Mouse (Mus musculus): Measurements from ENCODE around the gene Flvcr1. TPM values are rescaled to one million over a fixed set of nuclear protein-coding genes. Genes with fewer than 3 reads are reported as not detected.
"Not testable (repeated sequence)": the region's sequence is repeated elsewhere in the genome, so short reads cannot be mapped to it uniquely, and the experiment has no call there.

Flvcr1 gene
- polyA plus RNA-seq, 1 experiment from 2014 or later: 6.4 TPM

DNA sequence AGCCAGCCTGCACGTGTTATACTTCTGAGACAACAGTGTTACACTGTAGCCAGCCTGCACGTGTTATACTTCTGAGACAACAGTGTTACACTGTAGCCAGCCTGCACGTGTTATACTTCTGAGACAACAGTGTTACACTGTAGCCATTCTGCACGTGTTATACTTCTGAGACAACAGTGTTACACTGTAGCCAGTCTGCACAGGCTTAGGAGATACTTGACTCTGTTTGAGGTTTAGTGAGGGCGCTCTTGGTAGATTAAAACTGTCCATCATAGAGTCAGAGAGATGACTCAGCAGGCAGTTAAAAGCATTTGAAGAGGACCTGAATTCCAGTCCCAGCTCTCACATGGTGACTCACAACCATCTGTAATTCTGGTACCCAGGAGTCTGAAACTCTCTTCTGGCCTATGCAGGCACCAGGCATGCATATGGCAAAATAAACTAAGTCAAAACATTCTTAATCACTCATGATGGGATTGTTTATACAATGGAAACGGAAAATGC, 5.0 kb upstream of the Flvcr1 start:
- peaks cover 16% of the 10 kb centered on the region for H3K4me1 ChIP-seq (replicated peaks)
- H3K36me3 ChIP-seq; DNase-seq (ENCODE audit: low spot score); H3K27me3 ChIP-seq (ENCODE audit: insufficient read depth, poor library complexity, severe bottlenecking); H3K4me3 ChIP-seq; H3K9me3 ChIP-seq; H3K27ac ChIP-seq: not testable (repeated sequence)
- WGBS: 82% methylated on average over 6 of the region's 6 CpGs

DNA sequence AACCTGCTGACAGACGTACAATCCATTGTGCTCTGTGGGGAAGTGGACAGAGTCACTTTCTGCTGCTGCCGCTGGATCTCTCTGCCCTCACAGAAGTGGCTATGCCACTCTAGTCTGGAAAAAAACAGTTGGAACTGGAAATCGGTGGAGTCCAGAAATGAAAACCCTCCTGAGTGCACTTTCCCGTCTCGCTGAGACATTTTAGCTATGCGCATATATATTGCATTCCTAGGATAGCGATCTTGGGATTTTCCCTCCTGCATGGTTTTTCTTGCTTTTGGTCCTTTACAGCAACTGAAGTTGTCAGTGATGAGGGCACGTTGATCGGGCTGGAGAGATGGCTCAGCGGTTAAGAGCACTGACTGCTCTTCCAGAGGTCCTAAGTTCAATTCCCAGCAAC, 4.2 kb upstream of the Flvcr1 start:
- no peak for DNase-seq (ENCODE audit: low spot score)
- Histone ChIP-seq H3K4me1 (replicated peaks) (peaks cover 20% of the 10 kb centered on the region), H3K4me3 (no peak overlapping the region), H3K36me3 (no peaks in the 10 kb centered on the region), H3K27ac (no peak overlapping the region), H3K9me3 (no peaks in the 10 kb centered on the region), H3K27me3 (ENCODE audit: insufficient read depth, poor library complexity, severe bottlenecking) (no peaks in the 10 kb centered on the region)
- 73% methylated on average over 10 of the region's 10 CpGs for WGBS

DNA sequence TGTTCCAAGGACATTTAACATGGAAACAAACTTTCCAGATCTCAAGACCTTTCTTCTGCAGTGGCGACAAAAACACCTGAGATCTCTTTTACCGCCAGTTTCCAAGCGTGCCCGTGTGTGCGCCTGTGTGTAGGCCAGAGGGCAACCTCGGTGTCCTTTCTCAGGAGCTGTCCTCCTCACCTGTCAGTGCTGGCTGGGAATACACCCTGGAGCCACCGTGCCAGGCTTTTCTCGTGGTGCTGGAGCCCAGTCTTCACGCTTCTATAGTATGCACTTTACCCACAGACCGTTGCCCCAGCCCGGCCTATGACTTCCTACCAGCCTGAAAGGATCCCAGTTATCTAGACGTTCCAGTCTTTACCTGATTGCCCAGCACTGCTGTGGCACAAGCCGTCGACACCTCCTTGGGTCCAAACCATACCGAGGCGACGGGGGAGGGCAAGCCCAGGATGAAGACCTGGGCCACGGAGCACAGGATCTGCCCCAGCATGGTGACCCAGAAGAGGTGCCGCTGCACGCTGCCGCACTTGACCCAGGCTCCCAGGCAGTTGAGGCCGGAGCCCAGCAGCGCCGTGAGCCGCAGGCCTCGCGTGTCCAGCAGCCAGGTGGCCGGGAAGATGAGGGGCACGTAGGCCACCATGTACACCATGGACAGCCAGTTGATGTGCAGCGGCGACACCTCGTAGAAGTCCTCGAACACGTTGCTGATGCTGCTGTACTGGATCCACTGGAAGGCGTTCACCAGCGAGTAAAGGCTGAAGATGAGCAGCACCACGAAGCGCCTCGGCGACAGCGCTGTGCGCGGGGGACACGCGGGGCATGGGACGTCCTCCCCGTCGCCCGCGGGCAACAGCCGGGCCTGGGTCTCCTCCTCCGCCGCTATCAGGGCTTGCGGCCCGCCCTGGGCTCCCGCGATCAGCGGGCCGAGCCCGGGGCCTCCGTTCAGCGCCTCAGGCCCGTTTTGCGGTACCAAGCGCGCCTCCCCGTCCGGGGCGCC, 644 bp downstream of the Flvcr1 start:
- peak overlapping the region; percentile 71 for H3K4me3 ChIP-seq
- H3K27ac ChIP-seq: peak overlapping the region; percentile 93
- no peaks in the 10 kb centered on the region for H3K27me3 ChIP-seq (ENCODE audit: insufficient read depth, poor library complexity, severe bottlenecking)
- peaks cover 10% of the 10 kb centered on the region for H3K36me3 ChIP-seq
- WGBS: 2% methylated on average over 69 of the region's 69 CpGs
- H3K9me3 ChIP-seq: no peaks in the 10 kb centered on the region
- peaks cover 31% of the 10 kb centered on the region for H3K4me1 ChIP-seq (replicated peaks)
- no peak for DNase-seq (ENCODE audit: low spot score)

DNA sequence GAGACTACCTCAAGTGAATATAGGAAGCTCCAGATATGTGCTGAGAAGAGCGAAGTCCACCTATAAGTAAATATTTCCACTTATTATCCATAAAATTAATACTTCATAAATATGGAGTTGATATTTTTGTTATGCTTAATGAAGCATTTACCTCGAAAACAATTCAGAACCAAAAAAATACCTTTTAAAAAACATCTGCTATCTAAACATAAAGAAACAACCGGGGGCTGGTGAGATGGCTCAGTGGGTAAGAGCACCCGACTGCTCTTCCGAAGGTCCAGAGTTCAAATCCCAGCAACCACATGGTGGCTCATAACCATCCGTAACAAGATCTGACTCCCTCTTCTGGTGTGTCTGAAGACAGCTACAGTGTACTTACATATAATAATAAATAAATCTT, 2.2 kb downstream of the Flvcr1 start:
- H3K4me1 ChIP-seq (replicated peaks): peaks cover 31% of the 10 kb centered on the region
- peaks cover 14% of the 10 kb centered on the region for H3K36me3 ChIP-seq
- not testable (repeated sequence) for H3K27ac ChIP-seq; DNase-seq (ENCODE audit: low spot score); H3K27me3 ChIP-seq (ENCODE audit: insufficient read depth, poor library complexity, severe bottlenecking); H3K4me3 ChIP-seq; H3K9me3 ChIP-seq
- WGBS: 96% methylated on average over 6 of the region's 6 CpGs

DNA sequence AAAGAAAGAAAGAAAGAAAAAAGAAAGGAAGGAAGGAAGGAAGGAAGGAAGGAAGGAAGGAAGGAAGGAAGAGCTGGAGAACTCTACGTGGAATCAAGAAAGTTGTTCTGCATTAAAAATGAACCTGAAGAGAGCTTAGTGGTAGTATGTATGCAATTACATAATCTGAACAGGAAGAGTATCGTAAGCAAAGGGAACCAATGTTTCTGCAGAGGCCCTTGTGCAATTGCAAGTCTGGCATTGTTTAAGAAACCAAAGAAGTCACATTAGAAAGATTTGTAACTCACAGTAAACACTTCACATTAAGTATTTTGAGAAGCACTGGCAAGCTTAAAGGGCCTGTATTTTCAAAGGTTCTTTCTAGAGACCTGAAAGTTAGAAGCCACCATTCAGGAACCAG, 2.8 kb downstream of the Flvcr1 start:
- H3K36me3 ChIP-seq: peaks cover 14% of the 10 kb centered on the region
- no peaks in the 10 kb centered on the region for H3K9me3 ChIP-seq
- WGBS: 93% methylated on average over 2 of the region's 2 CpGs
- no peak overlapping the region for H3K27ac ChIP-seq
- H3K4me1 ChIP-seq (replicated peaks): peaks cover 31% of the 10 kb centered on the region
- H3K4me3 ChIP-seq: no peak overlapping the region
- no peak for DNase-seq (ENCODE audit: low spot score)
- no peaks in the 10 kb centered on the region for H3K27me3 ChIP-seq (ENCODE audit: insufficient read depth, poor library complexity, severe bottlenecking)

DNA sequence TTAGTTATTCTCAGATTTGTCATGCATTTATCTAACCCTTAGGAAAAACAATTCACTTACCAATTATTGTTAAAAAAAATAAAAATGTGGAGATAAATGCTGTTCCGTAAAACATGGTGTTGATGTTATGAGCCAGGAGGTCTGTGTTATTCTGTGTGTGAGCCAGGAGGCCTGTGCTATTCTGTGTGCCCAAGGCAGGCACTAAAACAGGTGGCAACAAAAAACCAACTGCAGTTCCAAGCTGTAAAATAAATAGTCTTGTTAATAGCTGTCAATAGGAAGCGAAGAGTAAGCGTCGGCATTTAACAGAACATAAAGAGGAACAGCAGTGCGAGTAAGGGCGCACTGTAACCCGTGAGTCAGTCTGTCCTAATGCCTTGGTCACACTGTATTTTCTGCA, 4.9 kb downstream of the Flvcr1 start:
- Histone ChIP-seq H3K4me3 (no peak overlapping the region), H3K36me3 (peaks cover 14% of the 10 kb centered on the region), H3K4me1 (replicated peaks) (peaks cover 18% of the 10 kb centered on the region), H3K27ac (no peak overlapping the region), H3K9me3 (no peaks in the 10 kb centered on the region), H3K27me3 (ENCODE audit: insufficient read depth, poor library complexity, severe bottlenecking) (no peaks in the 10 kb centered on the region)
- no peak for DNase-seq (ENCODE audit: low spot score)
- 92% methylated on average over 7 of the region's 7 CpGs for WGBS

DNA sequence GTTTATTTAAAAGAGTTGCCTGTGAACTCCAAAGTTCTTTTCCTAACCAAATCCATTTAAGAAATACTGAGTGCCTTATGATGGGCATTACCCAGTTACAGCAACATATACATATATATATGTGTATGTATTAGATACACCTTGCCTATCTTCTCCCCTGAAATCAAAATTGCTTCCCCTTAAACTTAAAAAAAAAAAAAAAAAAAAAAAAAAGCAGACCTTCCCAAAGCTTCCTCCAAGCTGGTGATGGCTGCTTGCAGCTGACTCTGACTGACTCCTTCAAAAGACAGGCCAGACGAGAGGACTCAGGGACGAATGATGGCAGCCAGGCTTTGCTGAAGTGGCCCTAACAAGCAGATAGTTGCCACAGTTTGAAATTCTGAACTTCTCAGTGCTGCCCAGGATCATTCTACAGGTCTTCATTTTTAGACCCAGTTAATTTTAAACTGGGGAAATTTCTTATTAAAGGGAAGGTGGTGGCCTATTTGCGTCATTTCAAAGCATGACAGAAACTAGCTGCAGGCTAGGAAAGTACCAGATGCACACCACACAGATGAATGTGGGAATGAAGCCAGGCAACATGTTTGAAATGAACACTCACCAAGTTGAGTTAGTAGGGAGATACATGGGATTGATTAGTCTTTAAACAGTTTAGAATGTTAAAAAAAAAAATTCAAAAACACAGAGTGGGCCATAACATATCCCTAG, 5.6 kb downstream of the Flvcr1 start:
- no peak for DNase-seq (ENCODE audit: low spot score)

DNA sequence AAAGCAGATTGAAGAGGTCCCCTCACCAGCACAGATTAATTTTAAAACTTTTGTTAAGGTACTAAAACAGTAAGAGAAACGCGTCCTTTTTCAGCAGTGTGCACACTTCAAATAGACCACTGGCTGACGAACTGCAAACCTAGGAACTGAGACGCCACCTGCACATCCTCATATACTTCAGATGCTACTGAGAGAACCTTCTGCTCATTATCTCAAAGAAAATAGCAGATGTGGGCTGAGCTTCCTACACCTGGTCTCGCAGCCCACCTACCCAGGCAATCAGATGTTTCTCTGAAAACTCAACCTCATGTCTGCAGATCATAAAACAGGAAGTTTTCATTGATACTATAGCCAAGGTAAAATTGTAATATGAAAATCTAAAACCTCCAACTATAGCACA, 6.2 kb downstream of the Flvcr1 start:
- Histone ChIP-seq H3K9me3 (no peaks in the 10 kb centered on the region), H3K27me3 (ENCODE audit: insufficient read depth, poor library complexity, severe bottlenecking) (no peaks in the 10 kb centered on the region), H3K27ac (no peak overlapping the region), H3K4me1 (replicated peaks) (peaks cover 6% of the 10 kb centered on the region), H3K36me3 (peaks cover 21% of the 10 kb centered on the region), H3K4me3 (no peak overlapping the region)
- 96% methylated on average over 5 of the region's 5 CpGs for WGBS
- DNase-seq (ENCODE audit: low spot score): no peak

More for the DNA sequence above, 5.6 kb downstream of the Flvcr1 start:
- Histone ChIP-seq H3K4me1 (replicated peaks) (peaks cover 12% of the 10 kb centered on the region), H3K9me3 (no peaks in the 10 kb centered on the region), H3K27ac (no peak overlapping the region), H3K36me3 (peaks cover 15% of the 10 kb centered on the region), H3K27me3 (ENCODE audit: insufficient read depth, poor library complexity, severe bottlenecking) (no peaks in the 10 kb centered on the region), H3K4me3 (no peak overlapping the region)
- 94% methylated on average over 3 of the region's 3 CpGs for WGBS

DNA sequence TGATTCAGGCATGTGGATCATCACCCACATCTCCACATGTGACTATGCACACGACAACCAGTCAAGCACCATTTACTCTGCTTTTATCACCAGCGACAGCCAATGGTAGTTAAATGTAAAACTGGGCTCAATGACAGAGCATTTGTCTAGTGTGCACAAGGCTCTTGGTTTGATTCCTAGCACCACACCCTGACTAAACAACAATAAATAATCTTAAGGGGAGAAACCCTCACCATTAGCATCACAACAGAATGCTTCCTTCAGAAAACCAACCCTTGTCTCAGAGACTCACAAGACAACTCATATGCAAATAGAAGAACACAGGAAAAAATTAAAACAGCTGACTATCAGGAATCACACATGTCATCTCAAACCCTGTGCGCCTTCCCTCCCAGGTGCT, 11.7 kb downstream of the Flvcr1 start:
- 92% methylated on average over 3 of the region's 3 CpGs for WGBS
- H3K36me3 ChIP-seq: peaks cover 61% of the 10 kb centered on the region

GRCm38 (mm10) chr1:191008707-191009106, 17.3 kb downstream of the Flvcr1 start:
- Histone ChIP-seq H3K27ac (no peak overlapping the region), H3K36me3 (peaks cover 79% of the 10 kb centered on the region), H3K4me1 (replicated peaks) (no peaks in the 10 kb centered on the region), H3K27me3 (ENCODE audit: insufficient read depth, poor library complexity, severe bottlenecking) (no peaks in the 10 kb centered on the region), H3K4me3 (no peak overlapping the region), H3K9me3 (no peaks in the 10 kb centered on the region)
- no peak for DNase-seq (ENCODE audit: low spot score)
- WGBS: 97% methylated on average over 5 of the region's 5 CpGs

More for the DNA sequence above, 11.7 kb downstream of the Flvcr1 start:
- DNase-seq (ENCODE audit: low spot score): no peak
- Histone ChIP-seq H3K27ac (no peak overlapping the region), H3K4me1 (replicated peaks) (no peaks in the 10 kb centered on the region), H3K4me3 (no peak overlapping the region), H3K27me3 (ENCODE audit: insufficient read depth, poor library complexity, severe bottlenecking) (no peaks in the 10 kb centered on the region), H3K9me3 (no peaks in the 10 kb centered on the region)

DNA sequence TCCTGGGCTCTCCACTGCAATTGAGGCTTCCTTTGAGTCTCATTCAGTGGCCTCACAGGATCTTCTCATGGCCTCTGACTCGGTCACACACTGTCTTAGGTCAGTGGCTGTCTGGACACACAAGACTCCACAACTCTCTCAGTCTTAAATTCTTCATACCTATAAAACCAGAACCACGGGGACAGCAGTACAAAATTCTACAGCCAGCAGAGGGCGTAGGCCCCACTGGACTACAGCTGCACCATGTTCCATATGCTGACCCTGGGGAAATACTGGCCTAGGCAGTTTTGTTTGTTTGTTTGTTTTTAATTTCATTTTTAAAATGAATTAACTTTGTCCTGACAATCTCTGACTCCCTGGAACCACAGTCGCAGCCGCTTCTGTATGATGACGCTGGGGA, 23.8 kb downstream of the Flvcr1 start:
- Histone ChIP-seq H3K27me3 (ENCODE audit: insufficient read depth, poor library complexity, severe bottlenecking) (no peaks in the 10 kb centered on the region), H3K4me1 (replicated peaks) (no peaks in the 10 kb centered on the region), H3K9me3 (peaks cover 6% of the 10 kb centered on the region; the same call in 1 of the 2 replicates), H3K27ac (no peak overlapping the region), H3K36me3 (peaks cover 17% of the 10 kb centered on the region), H3K4me3 (no peak overlapping the region)
- DNase-seq (ENCODE audit: low spot score): no peak
- 61% methylated on average over 6 of the region's 6 CpGs for WGBS

GRCm38 (mm10) chr1:191000686-191001085, 25.3 kb downstream of the Flvcr1 start:
- Histone ChIP-seq H3K27ac (no peak overlapping the region), H3K36me3 (peaks cover 14% of the 10 kb centered on the region), H3K4me1 (replicated peaks) (no peaks in the 10 kb centered on the region), H3K27me3 (ENCODE audit: insufficient read depth, poor library complexity, severe bottlenecking) (no peaks in the 10 kb centered on the region), H3K4me3 (no peak overlapping the region), H3K9me3 (peaks cover 6% of the 10 kb centered on the region; the same call in 1 of the 2 replicates)
- 86% methylated on average over 3 of the region's 3 CpGs for WGBS
- no peak for DNase-seq (ENCODE audit: low spot score)

DNA sequence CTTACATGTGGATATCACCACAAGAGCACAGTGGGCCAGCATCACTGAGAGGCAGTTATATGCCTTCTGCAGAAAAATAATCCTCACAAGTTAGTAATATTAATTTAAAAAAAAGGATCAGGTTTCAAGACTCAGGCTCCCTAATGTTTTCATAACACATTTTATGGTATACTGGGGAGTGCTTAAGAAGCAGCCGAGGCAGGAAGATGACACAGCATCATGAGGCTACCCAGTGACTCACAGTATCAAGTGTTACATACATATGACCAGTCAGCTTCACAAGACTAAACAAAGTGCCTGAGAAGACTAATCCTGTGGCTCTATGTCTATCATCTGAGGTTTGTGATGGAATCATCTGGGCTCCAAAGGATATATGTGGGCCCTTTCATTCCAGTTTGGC, 27.9 kb downstream of the Flvcr1 start:
- no peaks in the 10 kb centered on the region; the same call in 1 of the 2 replicates for H3K27me3 ChIP-seq (ENCODE audit: insufficient read depth, poor library complexity, severe bottlenecking)
- 85% methylated on average over 1 of the region's 1 CpGs for WGBS
- no peak for DNase-seq (ENCODE audit: low spot score)
- H3K4me1 ChIP-seq (replicated peaks): no peaks in the 10 kb centered on the region
- H3K27ac ChIP-seq: no peak overlapping the region
- H3K4me3 ChIP-seq: no peak overlapping the region
- H3K36me3 ChIP-seq: no peaks in the 10 kb centered on the region
- H3K9me3 ChIP-seq: peaks cover 6% of the 10 kb centered on the region; the same call in 1 of the 2 replicates
